ENCODE assay signal across 10 mouse cellular contexts in genomic region chrX:60013084-60013676, GRCm38 (mm10). TPM values are rescaled to one million over a fixed set of nuclear protein-coding genes. Genes with fewer than 3 reads are reported as not detected.
A peak's percentile ranks its signal among the peaks of the same experiment; 100 is the strongest.
DNase-seq lines count a peak whose midpoint lies in the region; ATAC-seq and TF ChIP-seq lines count a peak whose summit lies in the region.
"Had no signal": no experiment of that assay in that cellular context is flagged by ENCODE, and none has a peak within 500 bp of the region (broad histone marks: within the 10 kb centered on the region; RNA-seq: fewer than 3 reads in every experiment).

No protein-coding gene starts in this region.

- no peaks in the 10 kb centered on the region for H3K4me1 ChIP-seq in forebrain, postnatal 0 days (ENCODE audit: insufficient read depth)
- no peaks in the 10 kb centered on the region for H3K4me1 ChIP-seq in forebrain, embryonic 16.5 days (replicated peaks; ENCODE audit: control insufficient read depth, insufficient read depth, low read length)
- no peaks in the 10 kb centered on the region for H3K4me1 ChIP-seq in cortical plate, adult 2 months (ENCODE audit: control insufficient read depth, insufficient read depth, low read length)
- H3K4me1 ChIP-seq in lung, embryonic 14.5 days (ENCODE audit: insufficient read depth), result no peaks in the 10 kb centered on the region
- H3K4me1 ChIP-seq: lung, embryonic 15.5 days had no signal

- no peaks in the 10 kb centered on the region for H3K36me3 ChIP-seq in forebrain, postnatal 0 days (ENCODE audit: insufficient read depth)
- H3K36me3 ChIP-seq in forebrain, embryonic 16.5 days (ENCODE audit: control insufficient read depth, insufficient read depth), result no peaks in the 10 kb centered on the region
- no peaks in the 10 kb centered on the region for H3K36me3 ChIP-seq in lung, embryonic 14.5 days (ENCODE audit: insufficient read depth)
- H3K36me3 ChIP-seq: G1E; lung, embryonic 15.5 days had no signal

- no peaks in the 10 kb centered on the region for H3K9me3 ChIP-seq in forebrain, postnatal 0 days (ENCODE audit: low read length)
- H3K9me3 ChIP-seq in forebrain, embryonic 16.5 days (ENCODE audit: control insufficient read depth, low read length), result no peaks in the 10 kb centered on the region
- no peaks in the 10 kb centered on the region for H3K9me3 ChIP-seq in lung, embryonic 14.5 days (ENCODE audit: low read depth, low read length)
- H3K9me3 ChIP-seq: G1E; lung, embryonic 15.5 days had no signal

- H3K4me2 ChIP-seq in forebrain, postnatal 0 days (ENCODE audit: low read depth), result no peak overlapping the region
- H3K4me2 ChIP-seq in forebrain, embryonic 16.5 days (ENCODE audit: low read length), result no peak overlapping the region
- no peak overlapping the region for H3K4me2 ChIP-seq in lung, embryonic 14.5 days
- H3K4me2 ChIP-seq: lung, embryonic 15.5 days had no signal

- TF ChIP-seq POLR2A in cortical plate, adult 2 months (IDR thresholded peaks at IDR 0.05; ENCODE audit: extremely low read depth, insufficient read depth, low read length), result no peak

- intact Hi-C loops in left cerebral cortex, postnatal 25 days (cut with DNase I), result loop anchor here (2.0 to 10.0 kb wide), 2 partner anchors 392 to 452 kb away; no protein-coding TSS in a partner anchor

- CTCF ChIA-PET in Patski (lab: Charles Lee), result interaction anchor here (1.6 kb wide), 1 partner anchor 18 kb away, joined by 5 read pairs; no protein-coding TSS in a partner anchor

- DNase-seq in forebrain, postnatal 0 days, result peak; percentile 25
- peak; percentile 2 to 10 for DNase-seq in left cerebral cortex, postnatal 25 days (ENCODE audit: low spot score in 2 of 2)
- no peak for DNase-seq in left cerebral cortex, adult 11 months (ENCODE audit: low spot score)
- no peak for DNase-seq in Patski (ENCODE audit: low read depth, low spot score)
- DNase-seq in lung, embryonic 14.5 days, result peak; percentile 53
- no peak for DNase-seq in ovary, postnatal 10 days (ENCODE audit: low spot score)

- ATAC-seq in forebrain, postnatal 0 days, result no peak
- no peak for ATAC-seq in forebrain, embryonic 16.5 days
- ATAC-seq in Patski, result no peak
- no peak for ATAC-seq in lung, embryonic 14.5 days (ENCODE audit: insufficient read depth)

- no peak overlapping the region for H3K27ac ChIP-seq in forebrain, postnatal 0 days (ENCODE audit: low read depth, low read length)
- H3K27ac ChIP-seq in forebrain, embryonic 16.5 days (ENCODE audit: low read length), result no peak overlapping the region
- no peak overlapping the region for H3K27ac ChIP-seq in cortical plate, adult 2 months (ENCODE audit: insufficient read depth, low read length)
- no peak overlapping the region for H3K27ac ChIP-seq in lung, embryonic 14.5 days (ENCODE audit: low read depth)
- H3K27ac ChIP-seq: lung, embryonic 15.5 days had no signal

- peak; percentile 64 for TF ChIP-seq CTCF in forebrain, postnatal 0 days (IDR thresholded peaks at IDR 0.05; ENCODE audit: low read depth)
- TF ChIP-seq CTCF in Patski (IDR thresholded peaks at IDR 0.05), result peak; percentile 64
- peak; percentile 38; the same call in 1 of the 2 replicates for TF ChIP-seq CTCF in cortical plate, adult 2 months (IDR thresholded peaks at IDR 0.05; ENCODE audit: extremely low read depth, insufficient read depth, low read length)
- TF ChIP-seq CTCF in lung, embryonic 14.5 days (IDR thresholded peaks at IDR 0.05; ENCODE audit: low read depth), result peak; percentile 66

- H3K9ac ChIP-seq in forebrain, postnatal 0 days, result no peak overlapping the region
- H3K9ac ChIP-seq in forebrain, embryonic 16.5 days (replicated peaks; ENCODE audit: low read depth, low read length), result no peak overlapping the region
- no peak overlapping the region for H3K9ac ChIP-seq in lung, embryonic 14.5 days
- H3K9ac ChIP-seq: lung, embryonic 15.5 days had no signal

- no peaks in the 10 kb centered on the region for H3K27me3 ChIP-seq in forebrain, postnatal 0 days (ENCODE audit: insufficient read depth, low read length)
- no peaks in the 10 kb centered on the region for H3K27me3 ChIP-seq in forebrain, embryonic 16.5 days (replicated peaks; ENCODE audit: control insufficient read depth, insufficient read depth, low read length)
- H3K27me3 ChIP-seq in Patski, result peaks cover 45% of the 10 kb centered on the region
- no peaks in the 10 kb centered on the region for H3K27me3 ChIP-seq in lung, embryonic 14.5 days (ENCODE audit: insufficient read depth, low read length)
- H3K27me3 ChIP-seq: lung, embryonic 15.5 days had no signal

- POLR2A ChIA-PET in Patski (lab: Charles Lee), result no interaction called here

- no peak overlapping the region for H3K4me3 ChIP-seq in forebrain, postnatal 0 days (ENCODE audit: low read depth, low read length)
- H3K4me3 ChIP-seq in forebrain, embryonic 16.5 days (replicated peaks; ENCODE audit: low read length), result no peak overlapping the region
- no peak overlapping the region for H3K4me3 ChIP-seq in cortical plate, adult 2 months (ENCODE audit: insufficient read depth, low read length)
- H3K4me3 ChIP-seq in lung, embryonic 14.5 days (ENCODE audit: low read depth, low read length), result no peak overlapping the region
- H3K4me3 ChIP-seq: lung, embryonic 15.5 days had no signal

- in situ Hi-C loops in Patski (cut with MboI; ENCODE audit: low pct_unique_long_range_greater_than_20kb), result loop anchor here (10.0 kb wide), 1 partner anchor 392 kb away; no protein-coding TSS in a partner anchor

RNA-seq across cellular contexts. Expression of gene F9, which starts 13.9 kb away (rescaled TPM):
- total RNA-seq in forebrain, postnatal 0 days (2014; rRNA removed), result not detected in 2 replicates
- 0.05 TPM in 1 of 2 replicates, not detected in the other for polyA plus RNA-seq in forebrain, postnatal 0 days (2015; fragmentation: Nextera tagmentation; extraction: Ambion mirVana)
- polyA plus RNA-seq in forebrain, embryonic 16.5 days (2015; fragmentation: Nextera tagmentation; extraction: Ambion mirVana), result not detected in 2 replicates
- under 1 TPM; 0.34 to 0.41 TPM for total RNA-seq in left cerebral cortex, postnatal 25 days (2021)
- polyA plus RNA-seq in Patski (2021), result not detected
- polyA plus RNA-seq in cortical plate, adult 2 months (2012; rRNA removed), result 0.17 and 0.21 TPM in 2 replicates
- polyA plus RNA-seq in lung, embryonic 14.5 days (2014; fragmentation: Nextera tagmentation; extraction: Ambion mirVana), result not detected in 2 replicates
- total RNA-seq: G1E had no signal
- polyA plus RNA-seq: G1E; lung, embryonic 15.5 days had no signal

Comparison
In these comparisons a context has a peak if more than half of its experiments do, and no peak if none do; other contexts are left out.
1. DNase-seq: peak in forebrain, postnatal 0 days (single experiment), left cerebral cortex, postnatal 25 days (2 of 2) and lung, embryonic 14.5 days (single experiment); none in left cerebral cortex, adult 11 months (single experiment), Patski (single experiment) and ovary, postnatal 10 days (single experiment).
2. Peak in every context shown above with its lines, with median percentiles within 50 percentile points of each other: CTCF ChIP-seq.